Mouse (Mus musculus): ENCODE measurements around the gene Dek.

The Dek gene

GRCm38 (mm10) chr13:47047996-47048395 is 58.0 kb downstream of the Dek start:
- no peak for DNase-seq

DNA sequence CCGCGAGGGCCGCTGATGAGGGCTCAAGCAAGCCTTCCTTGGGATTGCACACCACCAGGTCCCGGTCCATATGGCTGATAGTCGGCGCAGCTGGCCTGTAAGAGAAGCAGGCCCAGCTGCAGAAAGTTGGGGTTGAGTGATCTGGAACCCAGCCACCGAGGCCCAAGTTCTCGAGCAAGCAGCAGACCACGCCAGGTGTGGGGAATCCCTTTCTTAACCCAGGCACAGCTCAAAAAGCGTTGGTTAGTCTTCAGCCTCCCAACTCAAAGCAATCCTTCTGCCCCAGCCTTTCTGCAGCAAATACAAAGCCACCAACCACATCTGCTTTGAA is 61.4 kb downstream of the Dek start, which contains the start of gene Tpmt:
Gene Tpmt, minus strand, starts transcription at position 121 of the 331 bp plus-strand sequence.
- no peak for DNase-seq

- peak; percentile 8 for DNase-seq
Measured at GRCm38 (mm10) chr13:47043833-47044616, 62.0 kb downstream of the Dek start.

DNA sequence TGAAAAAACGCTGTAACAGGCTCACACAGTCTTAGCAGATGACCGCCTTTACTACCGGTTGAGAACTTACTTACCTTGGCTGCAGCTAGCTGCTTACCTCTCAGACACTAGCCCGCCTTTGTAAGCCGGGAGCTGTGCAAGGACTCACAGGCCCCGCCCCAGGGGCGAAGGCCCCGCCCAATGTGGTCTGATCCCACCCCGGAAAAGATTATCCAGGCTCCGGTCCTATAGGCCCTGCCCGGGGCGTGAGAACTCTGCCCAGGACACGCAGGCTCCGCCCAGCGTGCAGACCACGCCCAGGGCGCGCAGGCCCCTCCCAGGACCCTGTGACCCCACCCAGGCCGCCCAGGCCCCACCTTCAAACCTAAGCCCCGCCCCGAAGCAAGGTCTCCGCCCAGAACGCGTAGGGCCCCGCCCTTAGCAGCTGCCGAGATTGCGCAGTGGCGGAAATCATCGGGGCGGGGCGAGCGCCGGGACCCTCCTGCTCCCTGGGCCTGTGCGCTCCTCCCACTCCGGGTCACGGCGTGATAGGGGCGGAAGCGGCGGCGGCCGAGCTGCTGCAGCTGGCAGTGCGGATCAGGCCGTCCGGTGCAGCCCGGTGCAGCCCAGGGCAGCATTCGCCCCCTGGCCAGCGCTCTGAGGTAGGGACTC is 62.8 kb downstream of the Dek start, which contains the start of gene Kdm1b:
Gene Kdm1b, plus strand, starts transcription at position 470 of the 651 bp plus-strand sequence.
- peak; percentile 99 for DNase-seq

DNA sequence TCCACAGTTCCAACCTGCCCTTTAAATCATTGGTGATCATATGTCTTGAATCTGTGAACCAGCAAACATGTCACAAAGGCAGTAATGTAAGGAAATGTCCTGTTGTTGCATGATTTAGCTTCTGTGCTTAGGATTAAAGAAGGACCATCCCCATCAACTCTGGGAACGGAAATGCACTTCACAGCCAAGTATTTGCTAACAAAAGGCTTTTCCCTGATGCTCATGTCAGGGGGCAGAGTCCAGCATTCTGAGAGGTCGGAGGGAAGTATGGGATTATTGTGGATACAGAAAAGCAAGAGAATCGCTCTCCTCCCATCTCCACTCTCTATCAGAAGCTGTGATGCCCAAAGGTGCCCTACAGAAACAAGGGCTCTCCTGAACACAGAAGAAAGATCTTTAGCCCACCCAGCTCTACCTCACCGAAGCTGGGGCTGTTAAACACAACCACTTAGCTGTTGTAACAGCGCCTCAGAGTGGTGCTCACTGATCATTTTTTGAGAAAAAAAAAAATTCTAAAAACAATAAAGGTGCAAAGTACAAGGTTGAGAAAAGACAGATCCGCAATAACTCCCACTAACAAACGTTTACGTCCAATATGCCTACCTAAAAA is 63.9 kb downstream of the Dek start:
- no peak for DNase-seq

DNA sequence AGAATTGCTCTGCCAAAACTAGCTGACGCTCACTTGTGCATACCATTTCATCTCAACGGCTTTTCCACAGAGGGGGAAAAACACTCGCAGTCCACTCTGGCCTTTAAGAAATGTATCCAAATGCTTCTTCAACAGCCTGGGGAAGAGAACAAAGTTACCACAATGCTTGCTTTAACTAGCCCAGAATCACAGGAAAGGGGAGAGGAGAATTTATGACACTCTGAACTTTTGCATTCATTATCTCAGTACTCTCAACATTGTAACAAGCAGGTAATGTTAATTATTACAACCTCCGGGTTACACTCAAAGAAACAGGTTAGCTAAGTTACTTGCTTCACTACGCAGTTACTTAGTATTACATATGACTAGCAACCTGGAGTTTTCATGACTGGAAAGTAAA is 65.9 kb downstream of the Dek start:
- no peak for DNase-seq

- no peak for DNase-seq
Measured at GRCm38 (mm10) chr13:47037946-47038345, 68.1 kb downstream of the Dek start.
